Mouse (Mus musculus) heart, adult 11 months (tissue): ENCODE results near the gene Ifngr1.

ENCODE experiments used
- DNase-seq: peaks from one replicate; pipeline ENCODE4 v3.0.0; 2022

Gene Ifngr1

DNA sequence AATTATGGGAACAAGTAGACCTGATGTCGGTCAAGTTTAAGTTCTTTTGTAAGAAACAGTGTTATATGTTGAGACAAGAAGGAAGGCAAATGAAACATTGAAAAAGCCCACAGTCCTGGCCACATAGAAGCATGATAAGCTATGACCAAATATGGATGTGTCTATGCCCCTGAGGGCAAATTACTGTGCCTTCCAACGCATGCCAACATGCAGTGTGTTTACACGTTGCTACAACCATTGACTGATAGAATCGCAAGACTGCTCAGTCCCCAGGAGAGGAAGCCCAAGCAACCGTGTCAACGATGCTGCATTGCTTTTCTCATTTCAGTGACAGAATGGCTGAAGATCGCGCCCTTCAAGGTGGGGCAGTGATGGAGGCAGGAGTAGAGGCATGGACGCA, 65.7 kb downstream of the Ifngr1 start:
- no peak for DNase-seq
